Mouse (Mus musculus): ENCODE results near the gene Fam71e2. TPM values are rescaled to one million over a fixed set of nuclear protein-coding genes. Genes with fewer than 3 reads are reported as not detected.

Fam71e2 gene
- polyA plus RNA-seq, 1 experiment, result not detected

DNA sequence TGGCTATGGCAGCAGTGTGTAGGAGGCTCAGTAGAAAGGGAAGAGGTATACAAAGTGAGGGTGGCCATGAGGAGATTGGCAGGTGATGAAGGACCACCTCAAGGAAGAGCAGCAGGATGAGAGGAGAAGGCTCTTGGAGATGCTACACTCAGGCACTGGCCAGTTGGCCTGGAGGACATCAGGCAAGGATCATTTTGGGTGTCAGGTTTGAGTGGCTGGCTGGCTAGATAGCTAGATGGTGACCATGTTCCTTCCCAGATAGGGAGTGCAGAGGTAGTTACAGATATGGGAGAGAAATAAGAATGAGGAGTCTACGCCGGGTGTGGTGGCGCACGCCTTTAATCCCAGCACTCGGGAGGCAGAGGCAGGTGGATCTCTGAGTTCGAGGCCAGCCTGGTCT, 26.2 kb downstream of the Fam71e2 start:
- H3K36me3 ChIP-seq (ENCODE audit: control insufficient read depth, insufficient read depth), result no peaks in the 10 kb centered on the region
- H3ac ChIP-seq (ENCODE audit: control insufficient read depth, insufficient read length), result no peak overlapping the region
- peaks cover 5% of the 10 kb centered on the region for H3K79me2 ChIP-seq (ENCODE audit: control insufficient read depth, insufficient read depth)
- H3K27me3 ChIP-seq (ENCODE audit: control insufficient read depth, insufficient read depth, insufficient read length), result no peaks in the 10 kb centered on the region
- no peak overlapping the region for H3K4me2 ChIP-seq (ENCODE audit: low read depth)
- TF ChIP-seq REST (IDR thresholded peaks at IDR 0.05; ENCODE audit: insufficient read depth, insufficient read length), result no peak
- TF ChIP-seq E2F4 (IDR thresholded peaks at IDR 0.05; ENCODE audit: insufficient read depth), result no peak
- TF ChIP-seq MYOG (IDR thresholded peaks at IDR 0.05; ENCODE audit: control insufficient read depth in 1 of 3, insufficient read depth in 1 of 3, insufficient read length in 2 of 3, low read depth in 2 of 3), result no peak
- TF ChIP-seq SRF (IDR thresholded peaks at IDR 0.05; ENCODE audit: control insufficient read depth, insufficient read length, low read depth), result no peak
- H3K4me3 ChIP-seq, result no peak overlapping the region

DNA sequence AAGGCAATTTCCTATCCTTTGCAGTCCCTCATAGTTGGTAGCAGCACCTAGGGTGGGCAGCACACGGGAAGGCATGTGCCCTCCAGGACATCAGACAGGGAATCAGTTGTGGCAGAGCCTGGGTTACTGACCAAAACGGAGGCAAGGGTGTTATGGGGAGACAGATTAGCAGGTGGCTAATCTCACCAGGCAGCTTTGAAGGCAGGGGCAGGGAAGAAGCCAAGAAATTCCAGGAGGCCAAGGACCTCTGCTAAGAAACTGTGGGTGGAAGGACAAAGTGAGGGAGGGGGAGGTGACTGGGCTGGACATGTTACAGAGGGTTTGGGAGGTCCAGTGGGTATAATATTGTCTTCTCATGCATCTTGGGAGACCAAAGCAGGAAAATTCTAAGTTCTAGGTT, 27.7 kb downstream of the Fam71e2 start:
- Histone ChIP-seq H3K27me3 (ENCODE audit: control insufficient read depth, insufficient read depth, insufficient read length) (no peaks in the 10 kb centered on the region), H3K36me3 (ENCODE audit: control insufficient read depth, insufficient read depth) (no peaks in the 10 kb centered on the region), H3K4me3 (no peak overlapping the region), H3K4me2 (ENCODE audit: low read depth) (no peak overlapping the region), H3ac (ENCODE audit: control insufficient read depth, insufficient read length) (no peak overlapping the region), H3K79me2 (ENCODE audit: control insufficient read depth, insufficient read depth) (peaks cover 5% of the 10 kb centered on the region)
- TF ChIP-seq REST (IDR thresholded peaks at IDR 0.05; ENCODE audit: insufficient read depth, insufficient read length) (no peak), MYOG (IDR thresholded peaks at IDR 0.05; ENCODE audit: control insufficient read depth in 1 of 3, insufficient read depth in 1 of 3, insufficient read length in 2 of 3, low read depth in 2 of 3) (no peak), MAX (IDR thresholded peaks at IDR 0.05; ENCODE audit: low read depth) (no peak), TCF3 (IDR thresholded peaks at IDR 0.05; ENCODE audit: insufficient read length, low read depth) (no peak), E2F4 (IDR thresholded peaks at IDR 0.05; ENCODE audit: insufficient read depth) (no peak), MYOD1 (IDR thresholded peaks at IDR 0.05; ENCODE audit: control insufficient read depth in 1 of 3, insufficient read length in 2 of 3, low read depth in 2 of 3) (no peak), POLR2A (IDR thresholded peaks at IDR 0.05; ENCODE audit: insufficient read length, low read depth) (no peak), SRF (IDR thresholded peaks at IDR 0.05; ENCODE audit: control insufficient read depth, insufficient read length, low read depth) (no peak), TCF12 (IDR thresholded peaks at IDR 0.05; ENCODE audit: insufficient read depth, poor library complexity, severe bottlenecking) (no peak), POLR2AphosphoS2 (IDR thresholded peaks at IDR 0.05; ENCODE audit: insufficient read length, low read depth) (no peak)

DNA sequence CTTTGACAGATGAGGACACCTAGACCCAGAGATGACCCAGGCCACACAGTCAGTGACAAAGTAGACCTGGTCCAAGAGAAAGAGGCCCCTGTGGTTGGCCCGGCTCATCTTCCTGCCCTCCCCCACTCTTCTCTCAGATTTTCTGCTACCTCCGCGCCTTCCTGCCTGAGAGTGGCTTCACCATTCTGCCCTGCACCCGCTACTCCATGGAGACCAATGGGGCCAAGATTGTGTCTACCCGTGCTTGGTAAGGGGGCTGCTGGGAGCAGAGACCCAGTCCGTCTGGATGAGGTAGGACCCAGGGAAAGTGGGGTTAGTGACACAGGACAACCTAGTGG, 28.7 kb downstream of the Fam71e2 start:
- H3K27me3 ChIP-seq (ENCODE audit: control insufficient read depth, insufficient read depth, insufficient read length), result no peaks in the 10 kb centered on the region
- peaks cover 5% of the 10 kb centered on the region for H3K79me2 ChIP-seq (ENCODE audit: control insufficient read depth, insufficient read depth)
- H3K4me3 ChIP-seq, result no peak overlapping the region
- H3ac ChIP-seq (ENCODE audit: control insufficient read depth, insufficient read length), result no peak overlapping the region
- TF ChIP-seq USF1 (IDR thresholded peaks at IDR 0.05; ENCODE audit: low read depth) (no peak), MYOG (IDR thresholded peaks at IDR 0.05; ENCODE audit: control insufficient read depth in 1 of 3, insufficient read depth in 1 of 3, insufficient read length in 2 of 3, low read depth in 2 of 3) (no peak), TCF12 (IDR thresholded peaks at IDR 0.05; ENCODE audit: insufficient read depth, poor library complexity, severe bottlenecking) (no peak), MAX (IDR thresholded peaks at IDR 0.05; ENCODE audit: low read depth) (no peak), E2F4 (IDR thresholded peaks at IDR 0.05; ENCODE audit: insufficient read depth) (no peak), MYOD1 (IDR thresholded peaks at IDR 0.05; ENCODE audit: control insufficient read depth in 1 of 3, insufficient read length in 2 of 3, low read depth in 2 of 3) (no peak), CEBPB (IDR thresholded peaks at IDR 0.05; ENCODE audit: insufficient read depth, poor library complexity, severe bottlenecking) (no peak), POLR2AphosphoS2 (IDR thresholded peaks at IDR 0.05; ENCODE audit: insufficient read length, low read depth) (no peak), SRF (IDR thresholded peaks at IDR 0.05; ENCODE audit: control insufficient read depth, insufficient read length, low read depth) (no peak), TCF3 (IDR thresholded peaks at IDR 0.05; ENCODE audit: insufficient read length, low read depth) (no peak)
- H3K36me3 ChIP-seq (ENCODE audit: control insufficient read depth, insufficient read depth), result no peaks in the 10 kb centered on the region
- no peak overlapping the region for H3K4me2 ChIP-seq (ENCODE audit: low read depth)

DNA sequence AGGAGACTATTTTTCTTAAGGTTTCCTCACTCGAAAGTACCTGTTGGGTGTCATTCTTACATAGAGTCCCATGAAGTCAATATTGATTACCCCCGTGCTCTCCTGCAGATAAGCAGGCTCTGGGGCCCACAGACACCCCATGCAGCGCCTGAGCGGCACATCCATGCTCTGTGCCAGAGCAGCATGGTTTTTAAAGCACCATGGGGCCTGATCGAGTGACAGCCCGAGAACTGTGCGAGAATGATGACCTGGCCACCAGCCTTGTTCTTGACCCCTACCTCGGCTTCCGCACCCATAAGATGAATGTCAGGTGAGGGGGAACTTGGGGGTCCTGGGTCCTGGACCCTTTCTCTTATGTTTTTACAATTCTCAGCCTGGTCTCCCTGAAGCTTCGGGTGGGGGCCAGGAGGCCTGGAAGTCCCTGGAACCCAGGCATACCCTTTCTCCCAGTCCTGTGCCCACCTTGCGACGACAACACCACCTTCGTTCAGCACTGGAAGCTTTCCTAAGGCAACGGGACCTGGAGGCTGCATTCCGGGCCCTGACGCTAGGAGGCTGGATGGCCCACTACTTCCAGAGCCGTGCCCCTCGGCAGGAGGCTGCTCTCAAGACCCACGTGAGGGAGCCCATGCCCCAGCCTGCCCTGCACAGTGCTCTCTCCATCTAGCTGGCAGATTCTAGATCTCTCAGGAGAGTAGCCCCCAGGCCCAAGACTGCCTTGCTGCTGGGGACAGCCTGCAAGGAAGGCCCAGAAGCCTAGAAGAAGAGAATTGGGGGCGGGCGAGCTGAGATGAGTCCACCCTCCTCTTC, 29.2 kb downstream of the Fam71e2 start:
- Histone ChIP-seq H3K79me2 (ENCODE audit: control insufficient read depth, insufficient read depth) (peaks cover 5% of the 10 kb centered on the region), H3K4me2 (ENCODE audit: low read depth) (peak overlapping the region; percentile 95), H3K27me3 (ENCODE audit: control insufficient read depth, insufficient read depth, insufficient read length) (no peaks in the 10 kb centered on the region), H3ac (ENCODE audit: control insufficient read depth, insufficient read length) (no peak overlapping the region), H3K36me3 (ENCODE audit: control insufficient read depth, insufficient read depth) (no peaks in the 10 kb centered on the region), H3K4me3 (peak overlapping the region; percentile 72)
- no peak for TF ChIP-seq E2F4 (IDR thresholded peaks at IDR 0.05; ENCODE audit: insufficient read depth)
- no peak for TF ChIP-seq MAX (IDR thresholded peaks at IDR 0.05; ENCODE audit: low read depth)
- no peak for TF ChIP-seq SRF (IDR thresholded peaks at IDR 0.05; ENCODE audit: control insufficient read depth, insufficient read length, low read depth)
- no peak for TF ChIP-seq POLR2AphosphoS2 (IDR thresholded peaks at IDR 0.05; ENCODE audit: insufficient read length, low read depth)
- no peak for TF ChIP-seq POLR2A (IDR thresholded peaks at IDR 0.05; ENCODE audit: insufficient read length, low read depth)
- TF ChIP-seq TCF3 (IDR thresholded peaks at IDR 0.05; ENCODE audit: insufficient read length, low read depth), result no peak
- TF ChIP-seq CEBPB (IDR thresholded peaks at IDR 0.05; ENCODE audit: insufficient read depth, poor library complexity, severe bottlenecking), result no peak
- no peak for TF ChIP-seq USF1 (IDR thresholded peaks at IDR 0.05; ENCODE audit: low read depth)
- no peak for TF ChIP-seq REST (IDR thresholded peaks at IDR 0.05; ENCODE audit: insufficient read depth, insufficient read length)
- no peak for TF ChIP-seq MYOD1 (IDR thresholded peaks at IDR 0.05; ENCODE audit: control insufficient read depth in 1 of 3, insufficient read length in 2 of 3, low read depth in 2 of 3)

DNA sequence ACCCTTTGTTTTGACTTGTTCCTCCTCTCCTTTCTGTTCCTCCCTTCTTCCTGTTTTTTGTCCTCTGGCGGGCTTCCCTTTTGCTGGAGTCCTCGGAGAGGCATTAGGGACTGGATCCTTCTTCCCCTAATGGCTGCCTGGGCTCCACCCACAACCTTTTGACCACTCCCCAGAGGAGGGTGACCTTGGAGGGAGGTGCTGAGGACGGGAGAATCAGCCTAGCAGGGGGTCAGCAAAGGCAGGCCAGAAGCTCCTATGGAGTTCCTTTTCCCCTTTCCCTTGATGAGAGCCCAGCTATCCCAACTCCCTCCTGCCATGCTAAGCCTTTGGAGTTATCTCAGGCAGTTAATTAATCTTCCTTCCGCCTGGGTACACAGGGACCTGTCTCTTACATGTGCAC, 30.0 kb downstream of the Fam71e2 start:
- Histone ChIP-seq H3K79me2 (ENCODE audit: control insufficient read depth, insufficient read depth) (peaks cover 5% of the 10 kb centered on the region), H3K4me2 (ENCODE audit: low read depth) (peak overlapping the region; percentile 95), H3K36me3 (ENCODE audit: control insufficient read depth, insufficient read depth) (no peaks in the 10 kb centered on the region), H3K4me3 (peak overlapping the region; percentile 72), H3ac (ENCODE audit: control insufficient read depth, insufficient read length) (no peak overlapping the region), H3K27me3 (ENCODE audit: control insufficient read depth, insufficient read depth, insufficient read length) (no peaks in the 10 kb centered on the region)
- no peak for TF ChIP-seq POLR2AphosphoS2 (IDR thresholded peaks at IDR 0.05; ENCODE audit: insufficient read length, low read depth)
- no peak for TF ChIP-seq MYOG (IDR thresholded peaks at IDR 0.05; ENCODE audit: control insufficient read depth in 1 of 3, insufficient read depth in 1 of 3, insufficient read length in 2 of 3, low read depth in 2 of 3)
- no peak for TF ChIP-seq USF1 (IDR thresholded peaks at IDR 0.05; ENCODE audit: low read depth)
- no peak for TF ChIP-seq POLR2A (IDR thresholded peaks at IDR 0.05; ENCODE audit: insufficient read length, low read depth)
- TF ChIP-seq MYOD1 (IDR thresholded peaks at IDR 0.05; ENCODE audit: control insufficient read depth in 1 of 3, insufficient read length in 2 of 3, low read depth in 2 of 3), result no peak
- TF ChIP-seq REST (IDR thresholded peaks at IDR 0.05; ENCODE audit: insufficient read depth, insufficient read length), result no peak
- TF ChIP-seq CEBPB (IDR thresholded peaks at IDR 0.05; ENCODE audit: insufficient read depth, poor library complexity, severe bottlenecking), result no peak
- TF ChIP-seq E2F4 (IDR thresholded peaks at IDR 0.05; ENCODE audit: insufficient read depth), result no peak
- TF ChIP-seq SRF (IDR thresholded peaks at IDR 0.05; ENCODE audit: control insufficient read depth, insufficient read length, low read depth), result no peak
- no peak for TF ChIP-seq TCF3 (IDR thresholded peaks at IDR 0.05; ENCODE audit: insufficient read length, low read depth)
- no peak for TF ChIP-seq MAX (IDR thresholded peaks at IDR 0.05; ENCODE audit: low read depth)
- TF ChIP-seq TCF12 (IDR thresholded peaks at IDR 0.05; ENCODE audit: insufficient read depth, poor library complexity, severe bottlenecking), result no peak
